Mouse (Mus musculus): Measurements from ENCODE around the gene Ankrd49.

DNA sequence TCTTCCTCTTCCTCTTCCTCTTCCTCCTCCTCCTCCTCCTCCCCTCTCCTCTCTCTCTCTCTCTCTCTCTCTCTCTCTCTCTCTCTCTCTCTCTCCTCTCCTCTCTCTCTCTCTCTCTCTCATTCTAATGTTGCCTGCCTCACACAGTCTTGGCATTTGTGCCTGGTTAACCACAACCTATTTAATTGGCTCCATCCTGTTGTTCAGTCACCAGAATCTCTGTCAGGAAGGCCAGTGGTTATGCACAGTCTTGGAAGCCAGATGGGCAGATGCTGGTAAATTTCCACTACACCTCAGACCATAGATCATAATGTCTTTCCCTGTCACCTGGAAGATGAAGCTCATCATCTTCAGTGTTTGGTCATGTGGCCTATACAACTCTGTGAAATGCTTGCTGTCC, 25.4 kb downstream of the Ankrd49 start:
- TF ChIP-seq GATA1 (IDR thresholded peaks at IDR 0.05; ENCODE audit: low read length): no peak
- no peak for TF ChIP-seq TAL1 (IDR thresholded peaks at IDR 0.05; ENCODE audit: low read length)
